Mouse (Mus musculus): Measurements from ENCODE around the gene Ppie. TPM values are rescaled to one million over a fixed set of nuclear protein-coding genes. Genes with fewer than 3 reads are reported as not detected.
"Not testable (repeated sequence)": the region's sequence is repeated elsewhere in the genome, so short reads cannot be mapped to it uniquely, and the experiment has no call there.

Ppie gene
- polyA plus RNA-seq, 1 experiment: 12.9 TPM

- Histone ChIP-seq H3K27me3 (ENCODE audit: control insufficient read depth, insufficient read depth, low read length) (no peaks in the 10 kb centered on the region), H3K36me3 (ENCODE audit: control insufficient read depth, insufficient read depth, low read length) (no peaks in the 10 kb centered on the region), H3K4me1 (ENCODE audit: control insufficient read depth, insufficient read depth, insufficient read length) (no peaks in the 10 kb centered on the region), H3K27ac (ENCODE audit: insufficient read depth, low read length) (no peak overlapping the region), H3K4me3 (ENCODE audit: extremely low read depth, insufficient read depth, insufficient read length) (no peak overlapping the region)
- TF ChIP-seq POLR2A (IDR thresholded peaks at IDR 0.05; ENCODE audit: low read depth, low read length): no peak
- no peak for TF ChIP-seq CTCF (IDR thresholded peaks at IDR 0.05; ENCODE audit: extremely low read depth, insufficient read depth, insufficient read length, insufficient replicate concordance)
- DNase-seq (ENCODE audit: low read depth in 1 of 2, low spot score in 2 of 2): no peak
- WGBS: 92% methylated on average over 4 of the region's 4 CpGs
These were observed 12.3 kb upstream of the Ppie start for GRCm38 (mm10) chr4:123152003-123152402.

DNA sequence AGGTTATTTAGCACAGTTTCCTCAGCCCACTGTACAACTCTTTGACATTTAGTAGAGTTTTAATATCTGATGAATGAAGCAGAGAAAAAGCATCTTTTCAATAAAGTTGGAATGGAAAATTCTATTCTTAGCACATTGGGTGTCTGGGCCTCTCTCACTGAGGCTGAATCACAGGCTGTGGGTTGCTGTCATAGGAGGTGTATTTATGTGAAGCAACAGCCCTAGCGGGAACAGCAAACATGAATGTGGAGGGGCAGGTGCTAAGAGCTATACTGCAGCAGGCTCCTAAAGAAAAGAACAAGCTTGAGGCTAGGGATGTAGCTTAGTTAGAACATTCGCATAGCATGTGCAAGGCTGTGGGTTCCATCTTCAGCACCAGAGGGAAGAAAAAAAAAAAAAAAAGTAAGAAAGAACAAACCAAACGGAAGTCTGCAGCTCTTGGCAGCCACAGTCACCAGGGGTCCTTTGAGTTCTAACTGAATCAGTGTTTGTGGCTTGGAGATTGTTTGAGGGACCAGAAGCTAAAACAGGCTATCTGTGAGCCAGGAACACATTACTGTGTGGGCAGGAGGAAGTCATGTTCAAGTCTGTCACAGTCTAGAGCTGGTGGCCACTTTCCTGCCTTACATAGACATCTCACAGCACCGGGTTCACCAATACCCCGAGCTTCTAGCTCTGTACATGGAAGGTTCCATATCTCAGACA is 7.8 kb upstream of the Ppie start:
- H3K4me3 ChIP-seq (ENCODE audit: extremely low read depth, insufficient read depth, insufficient read length): no peak overlapping the region
- DNase-seq (ENCODE audit: low read depth in 1 of 2, low spot score in 2 of 2): no peak
- no peaks in the 10 kb centered on the region for H3K36me3 ChIP-seq (ENCODE audit: control insufficient read depth, insufficient read depth, low read length)
- 16% methylated on average over 5 of the region's 5 CpGs for WGBS
- H3K4me1 ChIP-seq (ENCODE audit: control insufficient read depth, insufficient read depth, insufficient read length): no peaks in the 10 kb centered on the region
- no peaks in the 10 kb centered on the region for H3K27me3 ChIP-seq (ENCODE audit: control insufficient read depth, insufficient read depth, low read length)
- no peak overlapping the region for H3K27ac ChIP-seq (ENCODE audit: insufficient read depth, low read length)
- TF ChIP-seq POLR2A (IDR thresholded peaks at IDR 0.05; ENCODE audit: low read depth, low read length): no peak

- H3K4me1 ChIP-seq (ENCODE audit: control insufficient read depth, insufficient read depth, insufficient read length): peaks cover 6% of the 10 kb centered on the region
- H3K27me3 ChIP-seq (ENCODE audit: control insufficient read depth, insufficient read depth, low read length): no peaks in the 10 kb centered on the region
- WGBS: 77% methylated on average over 3 of the region's 3 CpGs
- H3K4me3 ChIP-seq (ENCODE audit: extremely low read depth, insufficient read depth, insufficient read length): no peak overlapping the region
- peaks cover 17% of the 10 kb centered on the region for H3K36me3 ChIP-seq (ENCODE audit: control insufficient read depth, insufficient read depth, low read length)
- DNase-seq (ENCODE audit: low read depth in 1 of 2, low spot score in 2 of 2): no peak
- no peak for TF ChIP-seq CTCF (IDR thresholded peaks at IDR 0.05; ENCODE audit: extremely low read depth, insufficient read depth, insufficient read length, insufficient replicate concordance)
- TF ChIP-seq POLR2A (IDR thresholded peaks at IDR 0.05; ENCODE audit: low read depth, low read length): no peak
- no peak overlapping the region for H3K27ac ChIP-seq (ENCODE audit: insufficient read depth, low read length)
These were observed 2.2 kb downstream of the Ppie start for GRCm38 (mm10) chr4:123137551-123137950.

- Histone ChIP-seq H3K27me3 (ENCODE audit: control insufficient read depth, insufficient read depth, low read length) (no peaks in the 10 kb centered on the region), H3K36me3 (ENCODE audit: control insufficient read depth, insufficient read depth, low read length) (peaks cover 41% of the 10 kb centered on the region), H3K4me1 (ENCODE audit: control insufficient read depth, insufficient read depth, insufficient read length) (no peaks in the 10 kb centered on the region), H3K27ac (ENCODE audit: insufficient read depth, low read length) (no peak overlapping the region), H3K4me3 (ENCODE audit: extremely low read depth, insufficient read depth, insufficient read length) (no peak overlapping the region)
- no peak for TF ChIP-seq CTCF (IDR thresholded peaks at IDR 0.05; ENCODE audit: extremely low read depth, insufficient read depth, insufficient read length, insufficient replicate concordance)
- no peak for TF ChIP-seq POLR2A (IDR thresholded peaks at IDR 0.05; ENCODE audit: low read depth, low read length)
- 94% methylated on average over 4 of the region's 4 CpGs for WGBS
- DNase-seq (ENCODE audit: low read depth in 1 of 2, low spot score in 2 of 2): no peak
These were observed 12.7 kb downstream of the Ppie start for GRCm38 (mm10) chr4:123127051-123127450.

GRCm38 (mm10) chr4:123126626-123127025 is 13.1 kb downstream of the Ppie start:
- DNase-seq (ENCODE audit: low read depth in 1 of 2, low spot score in 2 of 2): no peak
- Histone ChIP-seq H3K27ac (ENCODE audit: insufficient read depth, low read length) (no peak overlapping the region), H3K4me1 (ENCODE audit: control insufficient read depth, insufficient read depth, insufficient read length) (no peaks in the 10 kb centered on the region), H3K4me3 (ENCODE audit: extremely low read depth, insufficient read depth, insufficient read length) (no peak overlapping the region), H3K27me3 (ENCODE audit: control insufficient read depth, insufficient read depth, low read length) (no peaks in the 10 kb centered on the region), H3K36me3 (ENCODE audit: control insufficient read depth, insufficient read depth, low read length) (peaks cover 37% of the 10 kb centered on the region)
- 97% methylated on average over 7 of the region's 7 CpGs for WGBS
- TF ChIP-seq CTCF (IDR thresholded peaks at IDR 0.05; ENCODE audit: extremely low read depth, insufficient read depth, insufficient read length, insufficient replicate concordance) (no peak), POLR2A (IDR thresholded peaks at IDR 0.05; ENCODE audit: low read depth, low read length) (no peak)

GRCm38 (mm10) chr4:123121286-123121685 is 18.5 kb downstream of the Ppie start:
- TF ChIP-seq CTCF (IDR thresholded peaks at IDR 0.05; ENCODE audit: extremely low read depth, insufficient read depth, insufficient read length, insufficient replicate concordance) (no peak), POLR2A (IDR thresholded peaks at IDR 0.05; ENCODE audit: low read depth, low read length) (no peak)
- no peak overlapping the region for H3K4me3 ChIP-seq (ENCODE audit: extremely low read depth, insufficient read depth, insufficient read length)
- H3K4me1 ChIP-seq (ENCODE audit: control insufficient read depth, insufficient read depth, insufficient read length): no peaks in the 10 kb centered on the region
- no peaks in the 10 kb centered on the region for H3K27me3 ChIP-seq (ENCODE audit: control insufficient read depth, insufficient read depth, low read length)
- WGBS: 89% methylated on average over 2 of the region's 2 CpGs
- H3K27ac ChIP-seq (ENCODE audit: insufficient read depth, low read length): no peak overlapping the region
- no peak for DNase-seq (ENCODE audit: low read depth in 1 of 2, low spot score in 2 of 2)
- H3K36me3 ChIP-seq (ENCODE audit: control insufficient read depth, insufficient read depth, low read length): peaks cover 6% of the 10 kb centered on the region; the same call in 1 of the 2 replicates

GRCm38 (mm10) chr4:123116640-123117039 is 23.1 kb downstream of the Ppie start:
- H3K4me3 ChIP-seq (ENCODE audit: extremely low read depth, insufficient read depth, insufficient read length); H3K27ac ChIP-seq (ENCODE audit: insufficient read depth, low read length); H3K27me3 ChIP-seq (ENCODE audit: control insufficient read depth, insufficient read depth, low read length); DNase-seq (ENCODE audit: low read depth in 1 of 2, low spot score in 2 of 2); H3K36me3 ChIP-seq (ENCODE audit: control insufficient read depth, insufficient read depth, low read length); H3K4me1 ChIP-seq (ENCODE audit: control insufficient read depth, insufficient read depth, insufficient read length): not testable (repeated sequence)
- WGBS: 17% methylated on average over 36 of the region's 42 CpGs

Data from spleen, adult 2 months (tissue).